Mouse (Mus musculus): Measurements from ENCODE around the gene Gm9736.
"Not testable (repeated sequence)": the region's sequence is repeated elsewhere in the genome, so short reads cannot be mapped to it uniquely, and the experiment has no call there.

Gm9736 gene

DNA sequence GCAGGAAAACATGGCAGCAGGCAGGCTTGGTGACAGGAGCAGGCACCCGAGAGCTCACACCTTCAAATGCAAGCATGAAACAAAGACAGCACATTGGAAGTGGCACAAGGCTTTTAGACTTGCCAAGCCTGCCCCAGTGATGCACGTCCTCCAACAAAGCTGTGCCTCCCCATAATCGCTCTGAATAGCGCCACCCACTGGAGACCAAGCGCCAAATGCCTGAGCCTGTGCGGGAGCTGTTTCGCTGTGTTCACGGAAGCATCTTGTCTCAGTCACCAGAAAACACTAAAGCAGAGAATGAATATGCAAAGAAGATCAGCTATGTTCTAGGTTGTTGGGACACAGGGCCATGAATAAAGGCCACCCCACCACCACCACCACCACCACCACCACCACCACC is 26.3 kb downstream of the Gm9736 start:
- DNase-seq, result no peak

DNA sequence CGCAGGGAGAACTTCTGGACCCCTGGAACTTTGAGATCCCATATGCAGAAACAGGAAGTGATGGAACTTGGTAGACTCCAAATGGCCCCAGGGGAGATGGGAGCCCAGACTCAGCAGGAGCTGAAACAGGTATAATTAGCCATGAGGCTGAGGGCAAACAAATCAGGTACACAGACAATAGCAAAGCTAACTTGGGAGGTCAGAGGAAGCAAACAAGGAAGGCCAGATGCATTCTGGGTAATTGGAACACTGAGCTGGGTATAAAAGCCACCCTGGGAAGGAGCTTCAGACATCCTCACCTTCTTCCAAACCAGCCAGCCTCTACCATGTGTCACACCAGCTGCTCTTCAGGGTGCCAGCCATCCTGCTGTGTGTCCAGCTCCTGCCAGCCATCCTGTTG is 30.9 kb downstream of the Gm9736 start, which contains the start of gene Krtap12-1:
Krtap12-1 (plus strand) TSS at position 301 of the 400 bp plus-strand sequence.
- not testable (repeated sequence) for DNase-seq

DNA sequence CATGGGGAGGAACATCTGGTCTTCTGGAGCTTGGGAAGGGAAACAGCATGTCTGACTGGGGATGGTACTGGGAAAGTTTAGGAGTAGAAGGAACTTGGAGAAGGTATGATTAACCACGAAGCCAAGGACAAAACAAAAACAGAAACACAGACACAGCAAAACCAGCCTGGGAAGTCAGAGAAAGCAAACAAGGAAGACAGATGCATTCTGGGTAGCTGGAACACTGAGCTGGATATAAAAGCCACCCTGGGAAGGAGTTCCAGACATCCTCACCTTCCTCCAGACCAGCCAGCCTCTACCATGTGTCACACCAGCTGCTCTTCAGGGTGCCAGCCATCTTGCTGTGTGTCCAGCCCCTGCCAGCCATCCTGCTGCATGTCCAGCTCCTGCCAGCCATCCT is 35.6 kb downstream of the Gm9736 start, which contains the start of gene Gm10142:
Gm10142 (plus strand) TSS at position 301 of the 400 bp plus-strand sequence.
- no peak for DNase-seq

DNA sequence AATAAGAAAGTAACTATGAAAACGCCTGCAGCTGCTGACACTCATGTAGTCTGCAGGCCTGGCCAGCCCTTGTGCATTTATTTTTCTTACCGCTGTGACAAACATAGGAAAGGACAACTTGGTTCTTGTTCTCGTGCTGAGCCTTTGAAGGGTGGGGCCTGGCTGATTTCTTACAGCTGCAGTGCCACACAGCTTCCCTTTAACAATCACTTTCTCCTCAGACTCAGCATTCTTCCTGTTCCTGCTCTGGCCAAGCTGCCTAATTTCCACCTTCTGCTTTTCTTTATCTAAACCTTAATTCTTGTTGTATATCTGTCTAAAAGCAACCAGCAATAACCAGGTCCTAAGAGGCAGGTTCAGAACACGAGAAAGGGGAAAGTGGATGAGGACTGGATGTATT is 37.4 kb downstream of the Gm9736 start:
- no peak for DNase-seq

DNA sequence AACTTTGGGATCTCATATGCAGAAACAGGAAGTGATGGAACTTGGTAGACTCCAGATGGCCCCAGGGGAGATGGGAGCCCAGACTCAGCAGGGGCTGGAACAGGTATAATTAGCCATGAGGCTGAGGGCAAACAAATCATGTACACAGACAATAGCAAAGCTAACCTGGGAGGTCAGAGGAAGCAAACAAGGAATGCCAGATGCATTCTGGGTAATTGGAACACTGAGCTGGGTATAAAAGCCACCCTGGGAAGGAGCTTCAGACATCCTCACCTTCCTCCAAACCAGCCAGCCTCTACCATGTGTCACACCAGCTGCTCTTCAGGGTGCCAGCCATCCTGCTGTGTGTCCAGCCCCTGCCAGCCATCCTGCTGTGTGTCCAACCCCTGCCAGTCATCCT is 40.0 kb downstream of the Gm9736 start, which contains the start of gene Gm10024:
Gm10024 (plus strand) TSS at position 301 of the 400 bp plus-strand sequence.
- not testable (repeated sequence) for DNase-seq

DNA sequence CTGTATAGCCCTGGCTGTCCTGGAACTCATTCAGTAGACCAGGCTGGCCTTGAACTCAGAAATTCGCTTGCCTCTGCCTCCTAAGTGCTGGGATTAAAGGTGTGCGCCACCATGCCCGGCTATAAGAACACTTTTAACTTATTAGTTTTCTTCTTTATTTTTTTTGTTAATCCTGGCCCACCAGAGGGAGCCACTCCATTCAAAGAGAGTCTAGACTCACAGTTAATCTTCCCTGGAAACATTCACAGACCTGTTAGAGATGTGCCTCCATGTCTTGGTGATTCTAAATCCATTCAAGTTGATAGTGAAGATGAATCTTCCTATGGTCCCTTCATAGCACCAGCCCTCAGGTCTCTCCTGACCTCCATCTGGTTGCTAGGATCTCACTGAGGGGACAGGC is 41.3 kb downstream of the Gm9736 start:
- no peak for DNase-seq

DNA sequence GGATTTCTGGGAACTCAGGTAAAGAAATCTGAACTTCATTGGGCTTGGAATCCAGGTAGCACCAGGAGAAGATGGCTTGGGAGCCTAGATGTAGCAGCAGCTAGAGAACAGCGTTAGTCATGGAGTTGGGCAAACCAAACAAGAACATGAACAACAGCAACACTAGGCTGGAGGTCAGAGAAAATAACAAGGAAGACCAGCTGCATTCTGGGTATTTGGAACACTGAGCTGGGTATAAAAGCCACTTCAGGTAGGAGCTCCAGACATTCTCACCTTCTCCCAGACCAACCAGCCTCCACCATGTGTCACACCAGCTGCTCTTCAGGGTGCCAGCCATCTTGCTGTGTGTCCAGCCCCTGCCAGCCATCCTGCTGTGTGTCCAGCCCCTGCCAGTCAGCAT is 44.8 kb downstream of the Gm9736 start, which contains the start of gene Gm10272:
Gm10272 (plus strand) TSS at position 301 of the 400 bp plus-strand sequence.
- DNase-seq, result no peak

Measured in kidney, postnatal 25 days (tissue).